Mouse (Mus musculus): Measurements from ENCODE around the gene Cdc42ep1.

GRCm38 (mm10) chr15:78876258-78876696 lies 33.9 kb downstream of the Cdc42ep1 start:
- peak; percentile 91 for TF ChIP-seq CTCF (IDR thresholded peaks at IDR 0.05)
- TF ChIP-seq EP300 (IDR thresholded peaks at IDR 0.05; ENCODE audit: insufficient read depth, low read depth, low read length): no peak
